Mouse (Mus musculus) left cerebral cortex, postnatal 36 days (tissue): ENCODE data around the gene Stab1. TPM values are rescaled to one million over a fixed set of nuclear protein-coding genes. Genes with fewer than 3 reads are reported as not detected.

Experiments
- DNase-seq, 2 experiments: peaks; one replicate each; pipeline ENCODE4 v3.0.0; 2021 to 2022; ENCODE audit warnings: low spot score in 2 of 2, mixed read lengths in 1 of 2
- intact Hi-C: fragments of 180-260 bp; cut with DNase I; formaldehyde crosslinking; loops from one replicate; pipeline ENCODE4 v1.15.1; 2025
- total RNA-seq, 2 experiments: library from RNA; stranded (reverse); gene quantifications; 2 replicates each; pipeline ENCODE4 v1.2.3; 2021

Stab1 gene
- total RNA-seq, 2 experiments from 2014 or later, result 22.5 to 23.5 TPM

DNA sequence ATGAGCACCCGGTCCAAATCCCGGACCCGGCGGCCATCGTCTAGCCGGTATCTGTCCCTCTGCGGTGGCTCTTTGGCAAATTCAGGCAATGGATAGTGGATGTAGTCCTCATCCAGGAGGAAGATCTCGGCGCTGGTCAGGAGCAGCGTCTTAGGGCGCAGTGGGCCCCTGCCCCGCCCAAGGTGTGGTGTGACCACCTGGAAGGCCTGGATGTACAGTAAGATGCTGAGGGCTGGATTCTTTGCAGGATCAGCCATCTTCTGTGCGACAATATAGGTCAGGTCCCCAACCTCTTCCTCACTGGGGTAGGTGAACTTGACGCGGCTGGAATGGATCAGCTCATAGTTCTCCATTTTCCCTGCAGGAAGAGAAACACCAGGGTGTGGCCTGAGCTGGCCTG, 3.4 kb upstream of the Stab1 start:
- intact Hi-C loops, result no loop called here
- DNase-seq, result no peak

DNA sequence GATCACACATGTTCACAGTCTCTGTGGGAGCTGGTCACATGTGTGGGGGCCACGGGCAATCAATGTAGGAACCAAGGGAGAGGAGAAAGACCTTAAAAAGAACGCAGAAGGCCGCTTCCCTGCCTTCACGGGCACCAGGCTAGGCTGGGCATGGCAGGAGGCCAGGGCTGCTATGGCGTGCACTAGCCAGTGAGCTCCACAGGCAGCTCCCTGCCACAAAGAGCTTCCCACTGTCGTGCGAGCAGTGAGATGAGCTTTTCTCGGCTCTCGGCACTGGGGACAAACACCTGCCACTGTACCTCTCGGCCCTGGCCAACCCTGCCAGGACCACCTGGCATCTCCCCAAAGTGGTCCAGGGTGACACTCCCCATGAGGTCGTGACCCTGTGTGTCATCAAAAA, 2.9 kb upstream of the Stab1 start:
- intact Hi-C loops, result no loop called here
- no peak for DNase-seq

DNA sequence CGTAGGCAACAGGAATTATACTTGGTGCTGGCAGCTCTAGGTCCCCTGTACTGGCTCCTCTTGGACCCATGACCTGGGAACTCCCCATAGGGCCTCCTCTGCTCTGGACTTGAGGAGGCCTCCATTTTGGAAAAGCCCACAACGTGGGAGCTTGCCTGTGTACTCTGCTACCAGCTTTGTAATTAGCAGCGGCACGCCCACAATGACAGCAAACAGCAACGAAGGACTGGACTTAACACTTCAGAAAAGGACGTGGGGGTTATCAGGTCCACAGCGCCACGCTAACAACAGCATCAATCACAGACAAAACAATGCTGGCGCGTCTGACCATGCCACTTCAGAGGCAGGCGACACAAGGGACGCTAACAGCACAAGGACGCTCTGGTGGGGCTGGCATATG, 2.5 kb upstream of the Stab1 start:
- intact Hi-C loops, result no loop called here
- DNase-seq, result no peak

DNA sequence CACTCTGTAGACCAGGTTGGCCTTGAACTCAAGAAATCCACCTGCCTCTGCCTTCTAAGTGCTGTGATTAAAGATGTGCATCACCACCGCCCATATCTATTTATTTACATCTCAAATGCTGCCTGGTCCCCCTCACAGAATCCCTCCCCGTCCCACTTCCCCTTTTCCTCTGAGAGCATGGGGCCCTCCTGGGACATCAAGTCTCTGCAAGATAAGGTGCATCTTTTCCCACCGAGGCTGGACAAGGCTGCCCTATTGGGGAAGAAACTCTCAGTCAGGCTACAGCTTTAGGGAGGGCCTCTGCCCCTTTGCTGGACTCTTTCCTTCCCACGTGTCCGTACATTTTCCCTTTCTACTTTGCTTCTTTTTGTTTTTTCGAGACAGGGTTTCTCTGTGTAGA, 1.1 kb upstream of the Stab1 start:
- DNase-seq, result no peak
- intact Hi-C loops, result no loop called here

- intact Hi-C loops, result no loop called here
- DNase-seq, result no peak
Observed at GRCm38 (mm10) chr14:31166827-31167226, 1.6 kb downstream of the Stab1 start.

GRCm38 (mm10) chr14:31165991-31166630, 2.3 kb downstream of the Stab1 start:
- intact Hi-C loops, result no loop called here
- DNase-seq, result no peak

DNA sequence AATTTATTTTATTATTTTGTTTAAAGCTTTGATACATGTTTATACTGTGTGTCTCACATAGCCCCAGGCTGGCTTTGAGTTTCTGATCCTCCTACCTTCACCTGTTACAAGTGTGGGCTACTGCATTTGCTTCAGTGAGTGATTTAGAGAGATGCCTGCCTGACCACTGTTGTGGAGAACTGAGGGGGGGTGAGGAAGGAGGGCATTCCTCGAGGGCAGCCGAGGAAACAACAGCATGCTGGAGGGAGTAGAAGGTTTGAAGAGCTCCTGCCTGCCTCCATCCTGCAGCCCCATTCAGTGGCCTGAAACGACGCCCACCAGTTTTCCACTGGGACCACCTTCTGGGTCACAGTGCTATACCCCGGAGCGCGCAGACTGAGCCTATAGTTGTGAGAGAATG, 3.0 kb downstream of the Stab1 start:
- DNase-seq, result no peak
- intact Hi-C loops, result no loop called here

DNA sequence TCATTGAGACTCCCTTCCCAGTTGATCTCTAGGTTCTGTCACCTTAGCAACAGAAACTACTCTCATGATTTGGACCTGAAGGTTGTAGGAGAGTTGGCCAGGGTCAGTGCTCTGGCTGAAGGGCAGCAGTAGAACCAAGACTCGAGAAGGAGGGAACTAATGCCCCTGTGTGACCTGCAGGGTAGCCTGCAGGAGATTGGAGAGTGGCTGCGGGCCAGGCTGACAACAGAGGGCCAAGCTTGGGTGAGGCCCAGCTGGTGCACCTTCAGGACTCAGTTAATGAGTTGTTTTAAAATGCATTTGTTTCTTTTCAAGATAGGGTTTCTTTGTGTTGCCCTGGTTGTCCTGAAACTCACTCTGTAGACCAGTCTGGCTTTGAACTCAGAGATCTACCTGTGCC, 3.4 kb downstream of the Stab1 start:
- intact Hi-C loops, result no loop called here
- no peak for DNase-seq

DNA sequence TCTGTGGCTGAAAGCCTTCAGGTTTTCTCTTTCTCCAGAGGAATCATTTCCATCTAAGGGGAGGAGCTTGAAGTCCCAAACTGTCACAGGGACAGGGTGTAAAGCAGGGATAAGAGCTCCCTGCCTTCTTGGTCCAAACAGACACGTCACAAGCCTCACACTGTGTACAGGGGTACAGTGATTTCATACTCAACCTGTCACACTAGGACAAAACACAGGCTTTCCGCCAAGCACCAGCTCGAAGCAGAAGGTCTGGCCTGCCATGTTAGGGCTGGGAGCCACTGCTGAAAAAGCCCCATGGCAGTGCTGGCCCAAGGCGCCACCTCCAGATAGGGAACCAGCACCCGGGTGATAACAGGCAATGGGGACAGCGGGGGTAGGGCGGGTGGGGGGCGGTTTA, 4.4 kb downstream of the Stab1 start:
- DNase-seq, result no peak
- intact Hi-C loops, result no loop called here

DNA sequence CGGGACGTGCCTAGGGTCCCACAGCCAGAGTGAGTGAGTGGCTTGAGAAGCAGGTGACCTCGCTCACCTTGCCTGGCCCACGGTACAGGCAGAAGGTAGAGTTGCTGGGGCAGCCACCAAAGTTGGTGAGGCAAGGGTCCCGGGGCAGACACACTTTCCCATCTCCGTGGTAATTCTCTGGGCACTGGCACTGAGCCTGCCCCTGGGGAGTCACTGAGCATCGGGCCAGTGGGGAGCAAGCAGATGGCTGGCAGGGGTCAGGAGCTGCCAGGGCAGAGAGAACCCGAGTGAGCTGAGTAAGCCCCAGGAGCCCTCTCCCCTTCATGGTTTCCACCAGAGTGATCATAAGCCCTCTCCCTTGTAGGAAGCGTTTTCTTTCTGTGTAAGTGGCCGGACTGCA, 6.8 kb downstream of the Stab1 start:
- intact Hi-C loops, result no loop called here
- no peak for DNase-seq

DNA sequence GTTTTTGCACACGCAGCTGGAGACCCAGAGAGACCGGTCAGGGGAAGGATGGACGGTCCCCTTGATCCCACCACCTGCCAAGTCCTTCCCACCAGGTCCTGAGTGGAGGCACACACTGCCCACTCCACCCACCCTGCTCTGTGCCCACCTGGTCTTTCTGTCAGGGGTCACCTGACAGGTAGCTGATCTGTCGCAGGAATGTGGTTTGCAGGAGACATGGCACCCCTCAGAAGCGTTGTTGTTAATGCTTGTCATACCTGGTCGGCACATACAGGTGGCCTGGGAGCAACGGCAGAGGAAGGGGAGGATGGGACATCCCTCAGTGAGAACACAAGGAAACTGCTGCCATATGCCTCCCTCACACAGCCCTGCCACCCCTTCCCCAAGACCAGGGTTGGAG, 7.2 kb downstream of the Stab1 start:
- intact Hi-C loops, result no loop called here

DNA sequence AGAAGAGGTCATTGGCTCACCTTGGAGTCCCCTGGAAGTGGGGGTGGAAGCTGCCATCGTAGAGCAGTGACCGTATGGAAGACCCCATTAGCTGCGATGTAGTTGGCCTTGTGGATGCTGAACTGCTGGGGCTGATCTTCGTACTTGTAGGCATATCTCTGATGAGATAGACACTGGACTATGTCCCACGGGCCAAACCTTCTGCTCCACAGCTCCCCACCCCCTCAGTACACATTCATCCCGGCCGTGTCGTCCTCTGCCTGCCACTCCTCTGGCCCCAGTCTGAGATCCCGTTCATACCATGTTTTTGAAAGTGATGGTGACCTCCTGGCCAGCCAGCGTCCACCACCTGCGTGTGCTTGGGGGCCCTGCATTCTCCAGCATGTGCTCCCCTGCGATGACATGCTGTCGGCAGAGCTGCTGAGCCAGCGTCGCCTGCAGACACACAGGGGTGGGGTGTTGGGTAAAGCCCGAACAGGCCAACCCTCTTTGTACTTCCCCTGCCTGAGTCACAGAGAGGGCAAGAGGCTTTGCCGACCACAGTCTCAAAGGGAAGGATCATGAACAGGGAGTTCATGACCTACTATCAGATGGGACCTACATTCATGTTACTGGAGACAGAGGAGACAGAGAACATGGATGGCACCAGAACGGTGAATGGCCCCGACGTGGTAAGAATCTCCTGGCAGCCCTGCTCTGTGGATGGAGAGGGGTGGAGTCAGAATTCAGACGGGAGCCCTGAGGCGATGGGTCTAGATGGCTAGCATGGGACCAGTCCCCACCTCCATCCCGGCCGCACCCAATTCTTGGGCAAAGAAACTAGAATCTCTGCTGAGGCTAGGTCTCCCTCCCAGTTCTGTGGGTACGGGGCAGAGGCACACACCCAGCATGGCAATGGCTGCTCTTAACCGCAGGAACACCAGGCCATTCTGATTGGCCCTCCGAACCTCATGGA, 8.0 kb downstream of the Stab1 start:
- intact Hi-C loops, result no loop called here
- no peak for DNase-seq

More for the DNA sequence above, 7.2 kb downstream of the Stab1 start:
- no peak for DNase-seq

DNA sequence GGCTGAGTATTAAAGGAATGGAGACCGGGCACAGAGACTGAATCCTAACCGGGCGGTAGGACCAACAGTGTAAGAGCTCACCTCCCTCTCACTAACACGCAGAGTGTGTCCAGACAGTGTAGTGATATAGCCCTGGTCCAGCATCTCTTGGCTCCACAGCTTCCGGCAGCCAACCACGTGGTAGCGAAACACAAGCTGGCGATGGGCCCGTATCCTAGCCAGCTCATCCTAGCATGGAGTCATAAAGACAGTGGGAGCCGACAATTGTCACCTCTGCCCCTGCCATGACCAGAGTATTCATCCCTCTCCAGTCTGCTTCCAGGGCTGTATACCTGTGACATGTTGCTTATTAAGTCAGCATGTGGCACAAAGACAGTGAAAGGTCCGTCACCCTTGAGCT, 22.7 kb downstream of the Stab1 start:
- intact Hi-C loops, result no loop called here
- DNase-seq, result no peak

- intact Hi-C loops, result no loop called here
- DNase-seq, result no peak
Observed at GRCm38 (mm10) chr14:31141011-31141410, 27.4 kb downstream of the Stab1 start.

- intact Hi-C loops, result no loop called here
- no peak for DNase-seq
Observed at GRCm38 (mm10) chr14:31140141-31140540, 28.3 kb downstream of the Stab1 start.

DNA sequence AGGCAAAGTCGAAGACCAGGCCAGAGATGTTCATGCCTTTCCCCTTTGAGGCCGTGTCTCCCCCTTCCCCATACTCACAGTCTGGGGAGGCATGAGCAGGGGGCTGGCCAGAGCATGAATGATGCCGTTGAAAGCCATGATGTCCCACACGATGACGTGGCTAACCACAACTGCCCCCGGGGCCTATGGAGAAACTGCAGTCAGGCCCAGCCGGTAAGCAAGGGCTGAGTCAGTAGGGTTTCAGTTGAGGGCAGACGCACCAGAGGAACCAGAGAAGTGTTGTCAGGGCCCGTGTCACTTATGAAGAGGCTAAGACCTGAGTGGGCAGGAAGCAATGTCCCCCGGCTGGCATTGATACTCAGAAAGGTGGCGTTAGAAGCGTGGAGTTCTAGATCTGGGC, 28.8 kb downstream of the Stab1 start:
- intact Hi-C loops, result loop anchor here (10.0 kb wide), 1 partner anchor 355 kb away; the partner anchor contains the start of genes Eaf1 and Mettl6
- no peak for DNase-seq

GRCm38 (mm10) chr14:31138897-31139429, 29.5 kb downstream of the Stab1 start:
- DNase-seq, result no peak
- intact Hi-C loops, result loop anchor here (10.0 kb wide), 1 partner anchor 356 kb away; the partner anchor contains the start of genes Eaf1 and Mettl6

GRCm38 (mm10) chr14:31138219-31138896, 30.1 kb downstream of the Stab1 start:
- no peak for DNase-seq
- intact Hi-C loops, result loop anchor here (10.0 kb wide), 1 partner anchor 356 kb away; the partner anchor contains the start of genes Eaf1 and Mettl6

- DNase-seq, result no peak
- intact Hi-C loops, result loop anchor here (10.0 kb wide), 1 partner anchor 357 kb away; the partner anchor contains the start of genes Eaf1 and Mettl6
Observed at GRCm38 (mm10) chr14:31137791-31138190, 30.6 kb downstream of the Stab1 start.

DNA sequence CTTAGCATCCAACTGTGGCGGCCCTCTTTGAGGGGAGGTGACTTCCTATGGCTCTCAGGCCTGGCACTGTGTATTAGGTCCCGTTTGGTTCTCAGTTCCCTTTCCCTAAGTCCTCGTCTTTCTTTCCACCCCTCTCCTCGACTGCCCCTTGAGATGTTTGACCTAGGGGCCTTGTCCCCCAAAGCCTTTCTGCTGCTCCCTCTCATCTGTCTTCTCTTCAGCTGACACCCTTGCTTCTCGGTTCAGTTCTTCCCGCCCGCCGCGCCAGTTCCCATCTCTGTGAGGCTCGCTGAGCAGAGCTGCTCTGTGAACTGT, 31.2 kb downstream of the Stab1 start:
- intact Hi-C loops, result loop anchor here (10.0 kb wide), 1 partner anchor 358 kb away; the partner anchor contains the start of genes Eaf1 and Mettl6
- DNase-seq, result no peak
